16 mouse cellular contexts compared by ENCODE assay signal in the genomic region with DNA sequence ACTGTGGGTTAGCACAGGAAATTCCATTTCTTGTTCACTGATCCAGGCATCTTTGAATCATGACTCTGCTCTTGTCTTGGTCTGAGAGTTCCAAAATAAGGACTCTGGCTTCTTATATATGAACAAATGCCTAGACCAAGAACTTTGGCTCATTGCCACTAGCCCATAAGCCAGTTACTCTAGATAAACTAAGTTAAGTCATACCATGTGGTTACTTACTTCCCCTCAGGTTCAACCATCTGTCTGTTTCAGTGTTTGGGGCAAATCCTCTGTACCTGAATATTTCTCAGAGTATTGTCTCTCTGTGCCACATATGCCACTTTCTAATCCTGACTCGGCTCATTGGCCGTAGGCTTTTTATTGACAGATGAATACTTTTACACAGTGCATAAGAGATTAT.
"Had no signal": no experiment of that assay in that cellular context is flagged by ENCODE, and none has a peak within 500 bp of the region (broad histone marks: within the 10 kb centered on the region; RNA-seq: fewer than 3 reads in every experiment).

No protein-coding gene starts in this region.

- H3K9me3 ChIP-seq: limb, embryonic 12.5 days; liver, embryonic 13.5 days; megakaryocyte, embryonic 14.5 days; midbrain, embryonic 15.5 days; neural tube, embryonic 12.5 days had no signal

- H3K9ac ChIP-seq: limb, embryonic 12.5 days; liver, embryonic 13.5 days; liver, postnatal 0 days; midbrain, embryonic 15.5 days; neural tube, embryonic 12.5 days had no signal

- ATAC-seq: liver, postnatal 0 days; lung, postnatal 0 days; midbrain, embryonic 15.5 days had no signal

- H3K36me3 ChIP-seq: limb, embryonic 12.5 days; liver, embryonic 13.5 days; midbrain, embryonic 15.5 days; neural tube, embryonic 12.5 days had no signal

- H3K4me2 ChIP-seq: limb, embryonic 12.5 days; liver, embryonic 13.5 days; midbrain, embryonic 11.5 days; midbrain, embryonic 15.5 days; neural tube, embryonic 12.5 days had no signal

- H3K4me1 ChIP-seq: limb, embryonic 12.5 days; liver, embryonic 13.5 days; midbrain, embryonic 15.5 days; neural tube, embryonic 12.5 days had no signal

- H3K27me3 ChIP-seq: limb, embryonic 12.5 days; liver, embryonic 13.5 days; megakaryocyte, embryonic 14.5 days; midbrain, embryonic 15.5 days; neural tube, embryonic 12.5 days had no signal

- H3K27ac ChIP-seq: limb, embryonic 12.5 days; liver, embryonic 13.5 days; midbrain, embryonic 15.5 days; neural tube, embryonic 12.5 days had no signal

- DNase-seq: kidney, postnatal 25 days; layer of hippocampus, adult 9-11 months; layer of hippocampus, postnatal 36 days; liver; liver, embryonic 13.5 days; liver, postnatal 0 days; lung, postnatal 36 days; spleen, adult 18-20 months; thymus, adult 18-20 months; thymus, postnatal 14 days had no signal

- H3K4me3 ChIP-seq: limb, embryonic 12.5 days; liver, embryonic 13.5 days; megakaryocyte, embryonic 14.5 days; midbrain, embryonic 15.5 days; neural tube, embryonic 12.5 days had no signal
